Mouse (Mus musculus): ENCODE data around the gene Hspg2.

DNA sequence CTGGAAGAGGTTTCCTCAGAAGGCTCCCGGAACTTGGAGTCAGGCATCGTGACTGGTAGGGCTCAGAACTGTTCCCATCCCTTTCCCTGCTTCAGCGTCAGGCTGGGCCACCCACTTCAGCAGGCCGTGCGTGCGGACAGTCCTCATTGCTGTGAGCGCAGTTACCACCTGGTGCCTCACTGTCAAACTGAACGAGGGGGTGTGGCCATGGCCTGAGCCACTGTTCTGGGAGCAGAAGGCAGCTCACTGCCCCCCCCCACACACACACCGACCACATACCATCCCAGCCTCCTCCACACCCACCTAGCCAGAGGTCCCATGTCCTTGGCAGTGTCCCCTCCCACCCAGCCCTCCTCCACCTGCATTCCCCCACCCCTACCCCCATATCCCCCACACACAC lies 101.3 kb downstream of the Hspg2 start:
- TF ChIP-seq CTCF (IDR thresholded peaks at IDR 0.05; ENCODE audit: control insufficient read depth, insufficient read depth, insufficient read length), result no peak
- TF ChIP-seq FOSL1 (IDR thresholded peaks at IDR 0.05; ENCODE audit: insufficient read depth, low read length, poor library complexity, severe bottlenecking), result no peak
- no peak for TF ChIP-seq CEBPB (IDR thresholded peaks at IDR 0.05; ENCODE audit: low read depth)
- TF ChIP-seq MYOG (IDR thresholded peaks at IDR 0.05; ENCODE audit: control insufficient read depth, extremely low read depth, insufficient read length), result no peak
- TF ChIP-seq USF1 (IDR thresholded peaks at IDR 0.05; ENCODE audit: low read depth), result no peak
- TF ChIP-seq MAX (IDR thresholded peaks at IDR 0.05), result no peak
